Mouse (Mus musculus): ENCODE measurements around the gene Eif3k. TPM values are rescaled to one million over a fixed set of nuclear protein-coding genes. Genes with fewer than 3 reads are reported as not detected.

Gene Eif3k
- polyA plus RNA-seq, 1 experiment from 2014 or later: 339 TPM

DNA sequence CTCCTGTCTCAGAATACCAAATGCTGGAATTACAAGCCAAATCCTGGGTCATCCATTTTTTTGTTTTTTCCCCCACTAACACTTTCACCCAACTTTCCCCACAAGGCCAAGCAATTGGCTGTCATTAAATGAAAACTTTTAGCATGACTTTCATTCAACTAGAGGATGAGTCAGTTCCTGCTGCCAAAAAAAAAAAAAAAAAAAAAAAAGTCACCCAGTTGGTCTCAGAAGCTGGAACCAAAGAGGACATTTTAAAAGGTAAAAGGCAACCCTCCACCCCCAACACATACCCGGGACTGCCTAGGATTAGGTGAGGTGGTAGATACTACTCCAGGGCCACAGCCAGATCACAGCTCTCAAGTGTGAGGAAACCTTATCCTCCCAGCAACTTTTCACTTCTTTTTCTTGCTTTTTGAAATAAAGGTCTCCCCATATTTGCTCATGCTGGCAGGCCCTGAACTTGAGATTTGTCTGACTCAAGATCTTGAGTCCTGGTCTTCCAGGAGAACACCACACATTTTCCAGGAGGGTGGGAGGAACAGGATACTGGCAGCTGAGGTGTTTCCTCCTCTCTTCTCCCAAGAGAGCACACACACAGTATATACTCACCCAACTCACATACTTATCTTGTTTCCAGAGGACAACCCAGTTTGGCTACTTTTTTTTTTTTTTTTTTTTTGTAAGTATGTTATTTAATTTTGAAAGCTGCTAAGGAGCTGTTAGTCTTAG is 23.5 kb downstream of the Eif3k start:
- H3K27me3 ChIP-seq (ENCODE audit: control insufficient read depth, insufficient read depth, low read length): no peaks in the 10 kb centered on the region
- 36% methylated on average over 1 of the region's 1 CpGs for WGBS
- no peaks in the 10 kb centered on the region for H3K36me3 ChIP-seq (ENCODE audit: control insufficient read depth, insufficient read depth, low read length)
- peak overlapping the region; percentile 100; the same call in 1 of the 2 replicates for H3K4me3 ChIP-seq (replicated peaks; ENCODE audit: low read length)
- H3K27ac ChIP-seq (ENCODE audit: low read length): peak overlapping the region; percentile 95
- H3K4me2 ChIP-seq (ENCODE audit: low read depth, low read length): peak overlapping the region; percentile 97
- H3K9me3 ChIP-seq (replicated peaks; ENCODE audit: control insufficient read depth, low read length): no peaks in the 10 kb centered on the region
- no peak for ATAC-seq (ENCODE audit: insufficient read depth, low FRiP score)
- H3K9ac ChIP-seq (ENCODE audit: low read length): peak overlapping the region; percentile 100
- peaks cover 61% of the 10 kb centered on the region for H3K4me1 ChIP-seq (ENCODE audit: control insufficient read depth, insufficient read depth, low read length)

DNA sequence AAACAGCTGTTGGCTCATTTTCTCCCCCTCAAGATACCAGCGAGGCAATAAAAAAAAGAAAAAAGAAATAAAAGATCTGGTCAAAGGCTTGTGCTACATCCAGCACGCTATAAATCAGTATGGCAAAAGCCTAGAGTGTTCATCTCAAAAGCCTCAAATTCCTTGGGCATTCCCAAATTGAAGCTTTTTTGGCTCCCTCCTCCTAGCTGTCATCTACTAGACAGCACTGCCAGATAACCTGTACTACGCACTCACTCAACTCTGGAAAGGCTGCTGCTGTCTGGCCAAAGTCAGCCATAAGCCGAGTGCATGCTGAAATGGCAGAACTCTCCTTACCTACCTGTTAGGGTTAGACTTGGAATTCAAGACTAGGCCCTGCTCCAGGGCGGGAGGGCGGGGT is 24.4 kb downstream of the Eif3k start:
- no peak overlapping the region for H3K9ac ChIP-seq (ENCODE audit: low read length)
- no peaks in the 10 kb centered on the region for H3K9me3 ChIP-seq (replicated peaks; ENCODE audit: control insufficient read depth, low read length)
- peak overlapping the region; percentile 95 for H3K27ac ChIP-seq (ENCODE audit: low read length)
- 67% methylated on average over 6 of the region's 6 CpGs for WGBS
- no peaks in the 10 kb centered on the region for H3K27me3 ChIP-seq (ENCODE audit: control insufficient read depth, insufficient read depth, low read length)
- no peaks in the 10 kb centered on the region for H3K36me3 ChIP-seq (ENCODE audit: control insufficient read depth, insufficient read depth, low read length)
- ATAC-seq (ENCODE audit: insufficient read depth, low FRiP score): no peak
- H3K4me2 ChIP-seq (ENCODE audit: low read depth, low read length): no peak overlapping the region
- no peak overlapping the region for H3K4me3 ChIP-seq (replicated peaks; ENCODE audit: low read length)
- peaks cover 69% of the 10 kb centered on the region for H3K4me1 ChIP-seq (ENCODE audit: control insufficient read depth, insufficient read depth, low read length)

DNA sequence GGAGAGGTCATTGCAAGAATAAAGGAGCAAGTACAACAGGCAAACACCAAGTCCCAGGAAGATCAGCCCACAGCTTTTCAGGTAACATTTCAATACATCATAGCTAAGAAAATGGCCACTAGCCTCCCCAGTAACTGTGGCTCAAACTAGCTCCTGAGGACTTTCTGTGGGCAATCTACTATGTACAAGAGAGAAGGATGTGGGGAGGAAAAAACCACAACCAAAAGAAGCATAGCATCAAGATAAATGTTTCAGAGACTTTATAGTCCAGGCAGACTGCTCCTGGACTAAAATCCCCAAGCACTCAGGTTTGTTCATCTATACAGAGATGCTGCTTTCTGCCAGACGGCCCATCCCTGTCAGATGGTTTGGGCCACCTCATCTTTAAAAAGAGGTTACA is 25.4 kb downstream of the Eif3k start:
- ATAC-seq (ENCODE audit: insufficient read depth, low FRiP score): no peak

DNA sequence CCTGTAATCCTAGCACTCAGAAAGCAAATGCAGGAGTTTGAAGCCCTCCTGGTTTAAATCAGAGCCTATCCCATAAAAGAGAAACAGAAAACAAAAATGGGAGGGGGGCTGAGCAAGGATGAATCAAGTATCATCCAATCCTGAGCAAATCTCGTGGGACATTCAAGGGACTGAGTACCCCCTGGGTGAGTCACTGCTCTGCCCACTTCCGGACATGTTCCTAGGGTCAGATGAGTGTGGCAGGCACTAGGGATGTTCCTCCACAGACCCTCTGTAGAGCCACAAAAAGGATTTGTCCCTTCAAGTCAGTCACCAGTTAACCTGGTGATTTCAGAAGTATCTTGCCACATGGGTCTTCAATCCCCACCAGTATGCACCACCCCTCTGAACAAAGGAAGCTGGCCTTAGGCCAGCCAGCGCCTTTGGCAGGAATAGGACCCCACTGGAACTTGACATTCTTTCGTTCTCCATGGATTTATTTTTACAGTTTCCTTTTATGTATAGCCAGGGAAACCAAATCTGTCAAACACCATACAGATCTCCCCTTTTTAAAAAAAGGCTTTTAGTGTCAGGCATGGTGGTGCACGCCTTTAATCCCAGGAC is 26.3 kb downstream of the Eif3k start:
- H3K27me3 ChIP-seq (ENCODE audit: control insufficient read depth, insufficient read depth, low read length): no peaks in the 10 kb centered on the region
- peaks cover 84% of the 10 kb centered on the region for H3K4me1 ChIP-seq (ENCODE audit: control insufficient read depth, insufficient read depth, low read length)
- H3K36me3 ChIP-seq (ENCODE audit: control insufficient read depth, insufficient read depth, low read length): no peaks in the 10 kb centered on the region
- H3K27ac ChIP-seq (ENCODE audit: low read length): peak overlapping the region; percentile 2
- no peak for ATAC-seq (ENCODE audit: insufficient read depth, low FRiP score)
- H3K4me2 ChIP-seq (ENCODE audit: low read depth, low read length): no peak overlapping the region
- H3K9ac ChIP-seq (ENCODE audit: low read length): no peak overlapping the region
- WGBS: 44% methylated on average over 5 of the region's 5 CpGs
- H3K4me3 ChIP-seq (replicated peaks; ENCODE audit: low read length): no peak overlapping the region
- no peaks in the 10 kb centered on the region for H3K9me3 ChIP-seq (replicated peaks; ENCODE audit: control insufficient read depth, low read length)

More for the DNA sequence above, 25.4 kb downstream of the Eif3k start:
- Histone ChIP-seq H3K4me3 (replicated peaks; ENCODE audit: low read length) (no peak overlapping the region), H3K27ac (ENCODE audit: low read length) (peak overlapping the region; percentile 2; the same call in 1 of the 2 replicates), H3K4me1 (ENCODE audit: control insufficient read depth, insufficient read depth, low read length) (peaks cover 80% of the 10 kb centered on the region), H3K9ac (ENCODE audit: low read length) (no peak overlapping the region), H3K36me3 (ENCODE audit: control insufficient read depth, insufficient read depth, low read length) (no peaks in the 10 kb centered on the region), H3K4me2 (ENCODE audit: low read depth, low read length) (no peak overlapping the region), H3K9me3 (replicated peaks; ENCODE audit: control insufficient read depth, low read length) (no peaks in the 10 kb centered on the region), H3K27me3 (ENCODE audit: control insufficient read depth, insufficient read depth, low read length) (no peaks in the 10 kb centered on the region)
- WGBS: 82% methylated on average over 1 of the region's 1 CpGs

DNA sequence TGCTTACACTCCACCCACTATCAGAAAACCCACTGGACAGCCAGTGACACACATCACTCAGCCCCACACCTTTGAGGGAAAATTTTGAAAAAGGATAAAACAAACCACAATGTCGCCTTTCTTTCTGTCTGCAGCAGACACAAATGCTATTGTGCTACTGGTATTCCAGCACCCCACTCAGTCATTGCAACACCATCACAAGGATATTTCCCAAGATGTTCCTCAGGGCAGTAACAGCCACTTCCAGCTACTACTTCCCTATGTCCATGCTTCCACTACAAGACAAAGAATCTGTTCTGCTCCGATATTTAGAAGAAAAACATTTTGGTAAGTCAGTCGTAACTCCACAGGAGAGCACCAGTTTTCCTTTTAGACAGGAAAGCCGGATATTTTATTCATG is 26.9 kb downstream of the Eif3k start:
- Histone ChIP-seq H3K27me3 (ENCODE audit: control insufficient read depth, insufficient read depth, low read length) (no peaks in the 10 kb centered on the region), H3K4me2 (ENCODE audit: low read depth, low read length) (no peak overlapping the region), H3K36me3 (ENCODE audit: control insufficient read depth, insufficient read depth, low read length) (no peaks in the 10 kb centered on the region), H3K9me3 (replicated peaks; ENCODE audit: control insufficient read depth, low read length) (no peaks in the 10 kb centered on the region), H3K4me1 (ENCODE audit: control insufficient read depth, insufficient read depth, low read length) (peaks cover 82% of the 10 kb centered on the region), H3K9ac (ENCODE audit: low read length) (no peak overlapping the region), H3K4me3 (replicated peaks; ENCODE audit: low read length) (no peak overlapping the region), H3K27ac (ENCODE audit: low read length) (peak overlapping the region; percentile 2; the same call in 1 of the 2 replicates)
- WGBS: 70% methylated on average over 4 of the region's 4 CpGs
- no peak for ATAC-seq (ENCODE audit: insufficient read depth, low FRiP score)

DNA sequence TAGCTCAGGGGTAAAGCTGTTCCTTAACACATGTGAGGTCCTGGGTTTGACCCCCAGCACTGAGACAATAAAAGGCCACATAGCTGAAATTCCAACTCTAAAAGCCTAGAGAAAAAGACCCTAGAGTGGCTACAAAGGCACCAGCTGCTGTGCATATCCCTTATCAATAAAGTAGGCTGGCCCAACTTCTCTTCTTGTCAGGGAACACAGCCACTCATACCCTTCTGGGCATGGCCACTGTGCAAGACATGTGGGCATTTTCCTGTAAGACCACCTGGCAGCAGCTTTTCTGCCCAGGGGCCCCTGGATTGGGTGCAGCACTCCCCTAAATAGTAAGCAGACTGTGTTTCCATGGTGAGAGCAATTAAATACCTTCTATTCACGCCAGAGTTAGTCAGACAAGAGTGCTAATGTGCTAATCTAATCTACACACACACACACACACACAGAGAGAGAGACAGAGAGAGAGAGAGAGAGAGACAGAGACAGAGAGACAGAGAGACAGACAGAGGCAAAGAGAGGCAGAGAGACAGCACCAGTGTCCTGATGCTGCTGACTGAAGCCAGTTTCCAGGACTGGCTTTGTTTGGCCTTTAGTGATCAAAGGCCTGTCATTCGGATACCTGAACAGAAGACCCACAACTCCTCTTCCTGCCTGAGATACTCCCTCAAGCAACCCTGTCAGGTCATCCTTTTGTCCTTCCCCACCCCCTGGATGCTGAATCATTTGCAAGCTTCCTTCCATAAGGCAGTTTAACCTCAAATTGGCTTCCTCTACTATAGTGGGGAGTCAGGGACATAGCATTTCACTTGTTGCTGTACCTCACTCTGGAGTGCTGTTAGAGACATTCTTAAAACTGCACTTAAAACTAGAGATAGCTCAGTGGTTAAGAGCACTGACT is 27.9 kb downstream of the Eif3k start:
- Histone ChIP-seq H3K36me3 (ENCODE audit: control insufficient read depth, insufficient read depth, low read length) (no peaks in the 10 kb centered on the region), H3K27ac (ENCODE audit: low read length) (peak overlapping the region; percentile 93), H3K9me3 (replicated peaks; ENCODE audit: control insufficient read depth, low read length) (no peaks in the 10 kb centered on the region), H3K9ac (ENCODE audit: low read length) (peak overlapping the region; percentile 54), H3K4me2 (ENCODE audit: low read depth, low read length) (peak overlapping the region; percentile 22; the same call in 1 of the 2 replicates), H3K4me1 (ENCODE audit: control insufficient read depth, insufficient read depth, low read length) (peaks cover 80% of the 10 kb centered on the region), H3K4me3 (replicated peaks; ENCODE audit: low read length) (no peak overlapping the region), H3K27me3 (ENCODE audit: control insufficient read depth, insufficient read depth, low read length) (no peaks in the 10 kb centered on the region)
- ATAC-seq (ENCODE audit: insufficient read depth, low FRiP score): peak; percentile 23; the same call in 1 of the 2 replicates
- 11% methylated on average over 2 of the region's 2 CpGs for WGBS

DNA sequence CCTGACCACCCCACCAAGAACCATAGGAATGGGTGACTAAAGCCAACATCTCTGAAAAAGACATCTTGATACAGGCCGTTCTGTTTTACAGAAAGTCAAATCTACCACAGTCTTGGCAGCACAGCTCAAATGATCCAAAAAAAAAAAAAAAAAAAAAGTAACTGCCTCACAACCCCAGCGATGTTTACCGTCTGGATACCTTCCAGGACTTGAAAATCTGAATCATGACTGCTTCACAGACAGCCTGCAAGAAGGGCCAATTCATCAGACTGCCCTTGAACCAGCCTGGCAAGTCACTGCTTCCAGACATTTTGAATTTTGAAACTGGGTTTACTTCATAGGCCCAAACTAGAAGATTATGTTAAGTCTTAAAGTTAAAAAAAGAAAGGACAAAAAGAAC is 28.9 kb downstream of the Eif3k start:
- ATAC-seq (ENCODE audit: insufficient read depth, low FRiP score): peak; percentile 45; the same call in 1 of the 2 replicates
- H3K27ac ChIP-seq (ENCODE audit: low read length): peak overlapping the region; percentile 93
- H3K27me3 ChIP-seq (ENCODE audit: control insufficient read depth, insufficient read depth, low read length): no peaks in the 10 kb centered on the region
- peaks cover 78% of the 10 kb centered on the region for H3K4me1 ChIP-seq (ENCODE audit: control insufficient read depth, insufficient read depth, low read length)
- 0 out of 2 replicates have a peak, but pooled peaks cover 1% of the 10 kb centered on the region for H3K36me3 ChIP-seq (ENCODE audit: control insufficient read depth, insufficient read depth, low read length)
- WGBS: 6% methylated on average over 3 of the region's 3 CpGs
- no peak overlapping the region; the same call in 1 of the 2 replicates for H3K4me2 ChIP-seq (ENCODE audit: low read depth, low read length)
- H3K9ac ChIP-seq (ENCODE audit: low read length): peak overlapping the region; percentile 53; the same call in 1 of the 2 replicates
- no peak overlapping the region for H3K4me3 ChIP-seq (replicated peaks; ENCODE audit: low read length)
- H3K9me3 ChIP-seq (replicated peaks; ENCODE audit: control insufficient read depth, low read length): no peaks in the 10 kb centered on the region

DNA sequence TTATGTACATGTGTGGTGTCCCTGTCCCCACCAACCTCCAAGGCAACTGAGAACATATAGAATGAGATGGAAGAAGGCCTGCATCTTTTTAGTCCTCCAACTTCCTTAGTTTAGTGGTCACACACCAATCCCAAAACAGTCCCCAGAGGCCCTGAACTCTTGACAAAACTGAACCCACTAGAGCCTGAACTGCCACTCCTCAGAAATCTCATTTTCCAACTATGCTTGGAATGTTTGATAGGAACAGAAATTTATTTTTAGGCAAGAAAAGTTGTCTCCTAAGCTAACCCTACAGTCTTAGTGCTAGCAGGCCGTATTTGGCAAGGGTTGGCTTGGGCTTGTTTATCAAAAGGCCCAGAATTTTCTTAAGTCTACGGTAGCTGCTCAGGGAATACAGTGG is 29.9 kb downstream of the Eif3k start:
- no peaks in the 10 kb centered on the region for H3K27me3 ChIP-seq (ENCODE audit: control insufficient read depth, insufficient read depth, low read length)
- H3K4me2 ChIP-seq (ENCODE audit: low read depth, low read length): peak overlapping the region; percentile 9; the same call in 1 of the 2 replicates
- WGBS: 63% methylated on average over 2 of the region's 2 CpGs
- no peak overlapping the region for H3K4me3 ChIP-seq (replicated peaks; ENCODE audit: low read length)
- H3K9me3 ChIP-seq (replicated peaks; ENCODE audit: control insufficient read depth, low read length): no peaks in the 10 kb centered on the region
- peaks cover 81% of the 10 kb centered on the region for H3K4me1 ChIP-seq (ENCODE audit: control insufficient read depth, insufficient read depth, low read length)
- peak overlapping the region; percentile 53 for H3K9ac ChIP-seq (ENCODE audit: low read length)
- 0 out of 2 replicates have a peak, but pooled peaks cover 4% of the 10 kb centered on the region for H3K36me3 ChIP-seq (ENCODE audit: control insufficient read depth, insufficient read depth, low read length)
- ATAC-seq (ENCODE audit: insufficient read depth, low FRiP score): no peak
- peak overlapping the region; percentile 93 for H3K27ac ChIP-seq (ENCODE audit: low read length)
